Mouse (Mus musculus) gastrocnemius, postnatal 10 days (tissue): ENCODE data around the gene Mpst. TPM values are rescaled to one million over a fixed set of nuclear protein-coding genes. Genes with fewer than 3 reads are reported as not detected.

Experiments
- DNase-seq: peaks from one replicate; pipeline ENCODE4 v3.0.0; 2021; ENCODE audit warnings: mixed read lengths
- long read RNA-seq, 2 experiments: library from polyadenylated mRNA; stranded (forward); transcript quantifications; one replicate each; pipeline ENCODE4 v2.0.0; 2021
- total RNA-seq, 2 experiments: library from RNA; stranded (reverse); gene quantifications; 2 replicates each; pipeline ENCODE4 v1.2.3; 2021

Mpst gene
- 10 to 100 TPM; 34.6 to 40.5 TPM for total RNA-seq
- long read RNA-seq, experiment 1: 0 reads
- long read RNA-seq, experiment 2, partial matches to known transcripts: 0 of 1 reads
- long read RNA-seq, experiment 2, other reads (novel, unspliced or antisense): 0 of 1 reads

GRCm38 (mm10) chr15:78406293-78406934, at the start of gene Mpst:
Gene Mpst, plus strand, starts transcription at chr15:78406416.
- peak; percentile 84 for DNase-seq

GRCm38 (mm10) chr15:78365916-78366315, 40.3 kb upstream of the Mpst start:
- DNase-seq: no peak

GRCm38 (mm10) chr15:78366875-78367274, 39.3 kb upstream of the Mpst start:
- DNase-seq: no peak

- DNase-seq: no peak
Observed at GRCm38 (mm10) chr15:78367811-78368210, 38.4 kb upstream of the Mpst start.

- peak; percentile 54 for DNase-seq
Observed at GRCm38 (mm10) chr15:78368926-78369346, 37.3 kb upstream of the Mpst start.

- no peak for DNase-seq
Observed at GRCm38 (mm10) chr15:78369641-78370040, 36.6 kb upstream of the Mpst start.

GRCm38 (mm10) chr15:78372796-78373195, 33.4 kb upstream of the Mpst start:
- DNase-seq: no peak

- no peak for DNase-seq
Observed at GRCm38 (mm10) chr15:78374204-78374603, 32.0 kb upstream of the Mpst start.

- DNase-seq: no peak
Observed at GRCm38 (mm10) chr15:78377859-78378258, 28.4 kb upstream of the Mpst start.

GRCm38 (mm10) chr15:78378556-78378955, 27.7 kb upstream of the Mpst start:
- no peak for DNase-seq

- no peak for DNase-seq
Observed at GRCm38 (mm10) chr15:78380208-78380607, 26.0 kb upstream of the Mpst start.

GRCm38 (mm10) chr15:78380741-78381140, 25.5 kb upstream of the Mpst start:
- DNase-seq: no peak

- no peak for DNase-seq
Observed at GRCm38 (mm10) chr15:78382115-78382514, 24.1 kb upstream of the Mpst start.

GRCm38 (mm10) chr15:78383450-78384219, 22.6 kb upstream of the Mpst start:
- no peak for DNase-seq

- no peak for DNase-seq
Observed at GRCm38 (mm10) chr15:78384220-78385116, 21.7 kb upstream of the Mpst start.

GRCm38 (mm10) chr15:78385564-78385963, 20.7 kb upstream of the Mpst start:
- DNase-seq: no peak

GRCm38 (mm10) chr15:78390855-78391254, 15.4 kb upstream of the Mpst start:
- no peak for DNase-seq

- no peak for DNase-seq
Observed at GRCm38 (mm10) chr15:78395478-78395962, 10.7 kb upstream of the Mpst start, which contains the start of gene Tex33. Gene Tex33, minus strand, starts transcription at chr15:78395912.

- DNase-seq: no peak
Observed at GRCm38 (mm10) chr15:78401345-78401744, 4.9 kb upstream of the Mpst start.

GRCm38 (mm10) chr15:78401921-78402320, 4.3 kb upstream of the Mpst start:
- peak; percentile 68 for DNase-seq

- peak; percentile 33 for DNase-seq
Observed at GRCm38 (mm10) chr15:78402423-78402822, 3.8 kb upstream of the Mpst start.

GRCm38 (mm10) chr15:78403301-78403741, 2.9 kb upstream of the Mpst start:
- DNase-seq: no peak
